Mouse (Mus musculus): Measurements from ENCODE around the gene AI597479. TPM values are rescaled to one million over a fixed set of nuclear protein-coding genes. Genes with fewer than 3 reads are reported as not detected.
A peak's percentile ranks its signal among the peaks of the same experiment; 100 is the strongest.

Gene AI597479
- 10 to 100 TPM; 22.2 to 23.0 TPM for total RNA-seq (2021)
- long read RNA-seq, transcript AI597479-201 (4 exons, 3,458 nt), result major isoform, 21 of 31 reads
- long read RNA-seq, partial matches to known transcripts, result 7 of 31 reads
- long read RNA-seq, other reads (novel, unspliced or antisense), result 3 of 31 reads

- peak; percentile 95 to 96 for DNase-seq (ENCODE audit: low spot score in 2 of 2)
Measured at GRCm38 (mm10) chr1:43098031-43098984, at the start of gene AI597479, which contains the start of gene Tgfbrap1. Gene AI597479, plus strand, starts transcription at chr1:43098710. Gene Tgfbrap1, minus strand, starts transcription at chr1:43098637.

GRCm38 (mm10) chr1:43051903-43052302 is 46.6 kb upstream of the AI597479 start:
- DNase-seq (ENCODE audit: low spot score in 2 of 2), result no peak

GRCm38 (mm10) chr1:43065615-43066310 is 32.7 kb upstream of the AI597479 start:
- peak; percentile 83 to 87 for DNase-seq (ENCODE audit: low spot score in 2 of 2)

- no peak for DNase-seq (ENCODE audit: low spot score in 2 of 2)
Measured at GRCm38 (mm10) chr1:43066573-43066972, 31.9 kb upstream of the AI597479 start.

- no peak for DNase-seq (ENCODE audit: low spot score in 2 of 2)
Measured at GRCm38 (mm10) chr1:43067551-43067950, 31.0 kb upstream of the AI597479 start.

GRCm38 (mm10) chr1:43070726-43071125 is 27.8 kb upstream of the AI597479 start:
- DNase-seq (ENCODE audit: low spot score in 2 of 2), result no peak

- DNase-seq (ENCODE audit: low spot score in 2 of 2), result no peak
Measured at GRCm38 (mm10) chr1:43072028-43072427, 26.5 kb upstream of the AI597479 start.

- no peak for DNase-seq (ENCODE audit: low spot score in 2 of 2)
Measured at GRCm38 (mm10) chr1:43072561-43072960, 25.9 kb upstream of the AI597479 start.

- DNase-seq (ENCODE audit: low spot score in 2 of 2), result no peak
Measured at GRCm38 (mm10) chr1:43074791-43075190, 23.7 kb upstream of the AI597479 start.

- DNase-seq (ENCODE audit: low spot score in 2 of 2), result no peak
Measured at GRCm38 (mm10) chr1:43078124-43078523, 20.4 kb upstream of the AI597479 start.

- DNase-seq (ENCODE audit: low spot score in 2 of 2), result no peak
Measured at GRCm38 (mm10) chr1:43082946-43083345, 15.6 kb upstream of the AI597479 start.

- no peak for DNase-seq (ENCODE audit: low spot score in 2 of 2)
Measured at GRCm38 (mm10) chr1:43090418-43090817, 8.1 kb upstream of the AI597479 start.

- DNase-seq (ENCODE audit: low spot score in 2 of 2), result no peak
Measured at GRCm38 (mm10) chr1:43091306-43092055, 7.0 kb upstream of the AI597479 start.

- DNase-seq (ENCODE audit: low spot score in 2 of 2), result peak; percentile 64 to 76
Measured at GRCm38 (mm10) chr1:43092056-43093015, 6.2 kb upstream of the AI597479 start.

GRCm38 (mm10) chr1:43094206-43094605 is 4.3 kb upstream of the AI597479 start:
- DNase-seq (ENCODE audit: low spot score in 2 of 2), result no peak

- DNase-seq (ENCODE audit: low spot score in 2 of 2), result no peak
Measured at GRCm38 (mm10) chr1:43108729-43109128, 10.2 kb downstream of the AI597479 start.

- DNase-seq (ENCODE audit: low spot score in 2 of 2), result peak; percentile 44 to 61
Measured at GRCm38 (mm10) chr1:43110556-43110955, 12.0 kb downstream of the AI597479 start.

GRCm38 (mm10) chr1:43112882-43113281 is 14.4 kb downstream of the AI597479 start:
- DNase-seq (ENCODE audit: low spot score in 2 of 2), result peak; percentile 68 to 76

- DNase-seq (ENCODE audit: low spot score in 2 of 2), result no peak
Measured at GRCm38 (mm10) chr1:43117435-43117834, 18.9 kb downstream of the AI597479 start.

GRCm38 (mm10) chr1:43120950-43121349 is 22.4 kb downstream of the AI597479 start:
- no peak for DNase-seq (ENCODE audit: low spot score in 2 of 2)
